Mouse (Mus musculus): ENCODE results near the gene Gjb2. TPM values are rescaled to one million over a fixed set of nuclear protein-coding genes. Genes with fewer than 3 reads are reported as not detected.
A peak's percentile ranks its signal among the peaks of the same experiment; 100 is the strongest.
"Not testable (repeated sequence)": the region's sequence is repeated elsewhere in the genome, so short reads cannot be mapped to it uniquely, and the experiment has no call there.

Gjb2 gene
- polyA plus RNA-seq, 1 experiment from 2014 or later = 45.3 TPM

DNA sequence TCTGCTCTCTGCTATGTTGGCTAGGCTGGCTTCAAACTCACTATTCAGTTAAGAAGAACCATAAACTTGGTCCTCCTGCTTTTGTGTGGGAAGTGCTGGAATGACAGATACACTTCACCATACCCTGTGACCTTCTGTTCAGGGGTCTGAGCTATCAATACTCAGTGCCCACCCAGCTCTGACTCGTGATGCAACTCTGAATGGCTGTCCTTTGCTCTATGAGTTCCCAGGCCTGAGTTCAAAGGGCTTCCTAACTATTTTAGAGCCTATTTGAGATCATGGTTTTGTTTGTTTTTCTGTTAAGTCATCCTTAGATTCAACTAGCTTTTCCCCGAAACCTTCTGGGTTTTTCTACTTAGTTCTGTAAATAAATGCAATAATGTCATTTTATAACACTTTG, 14.5 kb downstream of the Gjb2 start:
- H3K27ac ChIP-seq (ENCODE audit: low read length) = no peak overlapping the region
- no peak overlapping the region for H3K4me2 ChIP-seq (ENCODE audit: low read depth, low read length)
- no peaks in the 10 kb centered on the region; the same call in 1 of the 2 replicates for H3K4me1 ChIP-seq (ENCODE audit: control insufficient read depth, insufficient read depth, low read length)
- no peaks in the 10 kb centered on the region for H3K36me3 ChIP-seq (ENCODE audit: control insufficient read depth, insufficient read depth, low read length)
- WGBS = 41% methylated on average over 2 of the region's 2 CpGs
- no peak overlapping the region for H3K4me3 ChIP-seq (replicated peaks; ENCODE audit: low read length)
- no peaks in the 10 kb centered on the region for H3K27me3 ChIP-seq (ENCODE audit: control insufficient read depth, insufficient read depth, low read length)
- ATAC-seq (ENCODE audit: insufficient read depth, low FRiP score) = no peak
- no peaks in the 10 kb centered on the region for H3K9me3 ChIP-seq (replicated peaks; ENCODE audit: control insufficient read depth, low read length)
- H3K9ac ChIP-seq (ENCODE audit: low read length) = no peak overlapping the region

- WGBS = 73% methylated on average over 7 of the region's 7 CpGs
- Histone ChIP-seq H3K4me1 (ENCODE audit: control insufficient read depth, insufficient read depth, low read length) (peaks cover 6% of the 10 kb centered on the region; the same call in 1 of the 2 replicates), H3K9ac (ENCODE audit: low read length) (no peak overlapping the region), H3K4me2 (ENCODE audit: low read depth, low read length) (no peak overlapping the region), H3K27ac (ENCODE audit: low read length) (no peak overlapping the region), H3K27me3 (ENCODE audit: control insufficient read depth, insufficient read depth, low read length) (no peaks in the 10 kb centered on the region), H3K9me3 (replicated peaks; ENCODE audit: control insufficient read depth, low read length) (no peaks in the 10 kb centered on the region), H3K36me3 (ENCODE audit: control insufficient read depth, insufficient read depth, low read length) (no peaks in the 10 kb centered on the region), H3K4me3 (replicated peaks; ENCODE audit: low read length) (no peak overlapping the region)
- peak; percentile 56; the same call in 1 of the 2 replicates for ATAC-seq (ENCODE audit: insufficient read depth, low FRiP score)
Measured at GRCm38 (mm10) chr14:57089107-57089506, 15.4 kb downstream of the Gjb2 start.

DNA sequence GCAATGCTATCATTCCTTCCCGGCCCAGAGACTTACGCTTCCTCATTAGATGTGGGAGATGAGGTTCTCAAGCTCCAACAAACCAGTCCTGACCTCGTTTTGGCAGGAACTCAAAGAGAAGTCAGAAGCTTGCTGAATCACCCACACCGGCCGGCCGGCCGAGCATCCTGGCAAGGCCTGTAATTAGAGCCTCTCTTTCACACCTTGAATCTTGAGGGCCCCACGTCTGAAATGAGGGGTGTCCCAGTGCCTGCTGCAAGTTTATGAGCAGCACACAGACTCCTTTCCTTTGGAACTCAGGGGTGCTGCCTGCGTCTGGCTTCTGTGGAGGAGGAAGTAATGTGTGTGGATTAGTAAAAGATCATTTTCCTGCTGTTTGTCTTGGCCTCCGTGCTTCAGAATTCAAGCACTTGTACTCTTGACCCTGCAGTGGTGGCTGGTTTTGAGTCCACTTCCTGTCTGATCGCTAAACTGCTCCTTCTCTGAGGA, 20.3 kb downstream of the Gjb2 start:
- ATAC-seq (ENCODE audit: insufficient read depth, low FRiP score) = no peak
- WGBS = 19% methylated on average over 11 of the region's 11 CpGs

DNA sequence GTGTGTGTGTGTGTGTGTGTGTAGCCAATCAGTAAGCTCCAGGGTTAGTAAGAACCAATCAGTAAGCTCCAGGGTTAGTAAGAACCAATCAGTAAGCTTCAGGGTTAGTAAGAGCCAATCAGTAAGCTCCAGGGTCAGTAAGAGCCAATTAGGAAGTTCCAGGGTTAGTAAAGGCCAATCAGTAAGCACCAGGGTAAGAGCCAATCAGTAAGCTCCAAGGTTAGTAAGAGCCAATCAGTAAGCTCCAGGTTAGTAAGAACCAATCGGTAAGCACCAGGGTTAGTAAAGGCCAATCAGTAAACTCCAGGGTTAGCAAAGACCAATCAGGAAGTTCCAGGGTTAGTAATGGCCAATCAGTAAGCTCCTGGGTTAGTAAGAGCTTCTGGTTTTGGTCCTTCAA, 21.6 kb downstream of the Gjb2 start:
- Histone ChIP-seq H3K27me3 (ENCODE audit: control insufficient read depth, insufficient read depth, low read length) (no peaks in the 10 kb centered on the region), H3K36me3 (ENCODE audit: control insufficient read depth, insufficient read depth, low read length) (no peaks in the 10 kb centered on the region), H3K4me1 (ENCODE audit: control insufficient read depth, insufficient read depth, low read length) (peaks cover 10% of the 10 kb centered on the region; the same call in 1 of the 2 replicates), H3K4me3 (replicated peaks; ENCODE audit: low read length) (no peak overlapping the region), H3K27ac (ENCODE audit: low read length) (no peak overlapping the region), H3K9ac (ENCODE audit: low read length) (no peak overlapping the region), H3K4me2 (ENCODE audit: low read depth, low read length) (no peak overlapping the region), H3K9me3 (replicated peaks; ENCODE audit: control insufficient read depth, low read length) (no peaks in the 10 kb centered on the region)
- 92% methylated on average over 1 of the region's 1 CpGs for WGBS
- ATAC-seq (ENCODE audit: insufficient read depth, low FRiP score) = no peak

More for the DNA sequence above, 20.3 kb downstream of the Gjb2 start:
- H3K4me3 ChIP-seq (replicated peaks; ENCODE audit: low read length) = no peak overlapping the region
- H3K4me1 ChIP-seq (ENCODE audit: control insufficient read depth, insufficient read depth, low read length) = peaks cover 10% of the 10 kb centered on the region; the same call in 1 of the 2 replicates
- H3K27me3 ChIP-seq (ENCODE audit: control insufficient read depth, insufficient read depth, low read length) = no peaks in the 10 kb centered on the region
- no peak overlapping the region for H3K4me2 ChIP-seq (ENCODE audit: low read depth, low read length)
- H3K27ac ChIP-seq (ENCODE audit: low read length) = peak overlapping the region; percentile 31; the same call in 1 of the 2 replicates
- no peaks in the 10 kb centered on the region for H3K9me3 ChIP-seq (replicated peaks; ENCODE audit: control insufficient read depth, low read length)
- H3K9ac ChIP-seq (ENCODE audit: low read length) = 0 out of 2 replicates have a peak overlapping the region, but pooled peaks have one; percentile 46
- H3K36me3 ChIP-seq (ENCODE audit: control insufficient read depth, insufficient read depth, low read length) = no peaks in the 10 kb centered on the region

GRCm38 (mm10) chr14:57075537-57075936, 29.0 kb downstream of the Gjb2 start:
- Histone ChIP-seq H3K4me2 (ENCODE audit: low read depth, low read length) (no peak overlapping the region), H3K4me1 (ENCODE audit: control insufficient read depth, insufficient read depth, low read length) (no peaks in the 10 kb centered on the region), H3K27ac (ENCODE audit: low read length) (no peak overlapping the region), H3K9me3 (replicated peaks; ENCODE audit: control insufficient read depth, low read length) (no peaks in the 10 kb centered on the region), H3K9ac (ENCODE audit: low read length) (no peak overlapping the region), H3K27me3 (ENCODE audit: control insufficient read depth, insufficient read depth, low read length) (no peaks in the 10 kb centered on the region), H3K4me3 (replicated peaks; ENCODE audit: low read length) (no peak overlapping the region), H3K36me3 (ENCODE audit: control insufficient read depth, insufficient read depth, low read length) (no peaks in the 10 kb centered on the region)
- no peak for ATAC-seq (ENCODE audit: insufficient read depth, low FRiP score)
- 79% methylated on average over 6 of the region's 6 CpGs for WGBS

DNA sequence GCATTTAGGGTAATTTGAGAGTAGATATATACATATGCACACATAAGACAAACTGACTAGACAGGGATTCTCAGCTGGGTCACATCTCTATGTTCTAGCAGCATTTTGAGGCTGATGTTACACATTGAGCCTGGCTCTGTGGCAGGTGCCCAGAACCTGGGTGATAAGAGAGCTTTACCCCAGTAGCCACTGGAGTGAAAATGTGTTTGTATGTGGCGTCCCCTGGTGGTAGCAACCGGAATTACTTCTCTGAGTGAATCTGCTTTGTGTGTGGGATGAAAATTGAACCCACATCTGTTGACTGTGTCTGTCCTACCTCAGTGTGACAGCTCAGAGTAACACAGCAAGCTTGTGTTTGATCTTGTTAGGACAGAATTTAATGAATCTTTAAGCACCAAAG, 34.6 kb downstream of the Gjb2 start:
- not testable (repeated sequence) for H3K9ac ChIP-seq (ENCODE audit: low read length); H3K27me3 ChIP-seq (ENCODE audit: control insufficient read depth, insufficient read depth, low read length); H3K4me2 ChIP-seq (ENCODE audit: low read depth, low read length); H3K36me3 ChIP-seq (ENCODE audit: control insufficient read depth, insufficient read depth, low read length); H3K27ac ChIP-seq (ENCODE audit: low read length); H3K4me3 ChIP-seq (replicated peaks; ENCODE audit: low read length); H3K9me3 ChIP-seq (replicated peaks; ENCODE audit: control insufficient read depth, low read length); H3K4me1 ChIP-seq (ENCODE audit: control insufficient read depth, insufficient read depth, low read length); ATAC-seq (ENCODE audit: insufficient read depth, low FRiP score)
- 0% methylated on average over 2 of the region's 2 CpGs for WGBS

DNA sequence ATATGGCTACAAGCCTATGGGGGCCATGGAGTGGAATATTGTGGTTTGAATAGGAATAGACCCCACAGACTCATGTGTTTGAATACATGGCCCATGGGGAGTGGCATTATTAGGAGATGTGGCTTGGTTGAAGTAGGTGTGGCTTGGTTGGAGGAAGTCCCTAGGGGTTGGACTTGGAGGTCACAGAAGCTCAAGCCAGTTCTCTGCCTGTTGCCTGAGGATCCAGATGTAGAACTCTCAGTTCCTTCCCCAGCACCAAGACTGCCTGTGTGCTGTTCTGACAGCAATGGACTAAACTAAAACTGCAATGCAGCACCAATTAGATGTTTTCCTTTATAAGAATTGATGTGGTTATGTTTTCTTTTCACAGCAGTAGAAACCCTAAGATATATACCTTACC, 38.4 kb downstream of the Gjb2 start:
- no peak overlapping the region for H3K9ac ChIP-seq (ENCODE audit: low read length)
- no peak overlapping the region for H3K4me2 ChIP-seq (ENCODE audit: low read depth, low read length)
- H3K4me1 ChIP-seq (ENCODE audit: control insufficient read depth, insufficient read depth, low read length) = no peaks in the 10 kb centered on the region
- no peaks in the 10 kb centered on the region for H3K27me3 ChIP-seq (ENCODE audit: control insufficient read depth, insufficient read depth, low read length)
- ATAC-seq (ENCODE audit: insufficient read depth, low FRiP score) = no peak
- H3K4me3 ChIP-seq (replicated peaks; ENCODE audit: low read length) = no peak overlapping the region
- no peaks in the 10 kb centered on the region for H3K9me3 ChIP-seq (replicated peaks; ENCODE audit: control insufficient read depth, low read length)
- no peaks in the 10 kb centered on the region for H3K36me3 ChIP-seq (ENCODE audit: control insufficient read depth, insufficient read depth, low read length)
- H3K27ac ChIP-seq (ENCODE audit: low read length) = no peak overlapping the region

GRCm38 (mm10) chr14:57060052-57060451, 44.5 kb downstream of the Gjb2 start:
- 0 out of 2 replicates have a peak, but pooled peaks have one; percentile 41 for ATAC-seq (ENCODE audit: insufficient read depth, low FRiP score)
- 0% methylated on average over 1 of the region's 1 CpGs for WGBS
- not testable (repeated sequence) for H3K27ac ChIP-seq (ENCODE audit: low read length); H3K36me3 ChIP-seq (ENCODE audit: control insufficient read depth, insufficient read depth, low read length); H3K4me2 ChIP-seq (ENCODE audit: low read depth, low read length); H3K9ac ChIP-seq (ENCODE audit: low read length); H3K4me1 ChIP-seq (ENCODE audit: control insufficient read depth, insufficient read depth, low read length); H3K4me3 ChIP-seq (replicated peaks; ENCODE audit: low read length); H3K9me3 ChIP-seq (replicated peaks; ENCODE audit: control insufficient read depth, low read length)
- H3K27me3 ChIP-seq (ENCODE audit: control insufficient read depth, insufficient read depth, low read length) = peaks cover 39% of the 10 kb centered on the region

DNA sequence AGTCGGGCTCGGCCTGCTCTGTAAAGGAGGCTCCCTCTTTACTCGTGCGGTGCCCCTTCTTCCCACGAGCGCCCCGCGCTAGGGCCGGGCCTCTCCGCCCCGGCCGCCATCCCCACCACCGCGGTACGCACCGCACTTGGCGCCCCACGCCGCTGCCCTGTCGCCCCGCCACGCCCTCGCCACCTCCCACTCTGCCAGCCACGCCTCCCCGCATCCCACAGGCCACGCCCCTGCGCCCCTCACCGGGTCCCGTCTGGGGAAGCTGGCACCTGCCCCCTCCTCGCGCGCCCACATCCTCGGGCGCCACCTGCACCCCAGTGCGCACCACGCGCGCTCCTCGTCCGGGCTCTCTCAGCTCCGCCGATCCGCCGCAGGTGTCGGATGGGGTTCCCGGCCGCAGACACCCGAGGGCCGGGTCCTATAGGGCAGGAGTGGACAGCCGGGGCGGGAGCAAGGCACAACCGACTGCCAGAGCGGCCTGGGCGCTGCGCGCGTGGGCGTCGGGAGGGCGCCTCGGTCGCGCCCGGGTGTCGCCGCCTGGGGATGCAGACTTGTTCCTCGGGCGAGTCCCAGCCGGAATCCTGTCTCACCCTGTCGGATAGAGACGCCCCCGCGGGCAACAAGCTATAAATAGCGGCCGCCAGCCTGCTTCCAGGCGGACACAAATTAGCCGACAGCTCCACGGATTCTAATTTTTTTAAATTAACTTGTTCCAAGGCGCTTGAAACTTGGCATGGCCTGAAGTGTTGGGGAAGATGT, 46.8 kb downstream of the Gjb2 start, which contains the start of gene Gja3:
Gja3 (minus strand) TSS at position 538 of the 759 bp plus-strand sequence.
- H3K27me3 ChIP-seq (ENCODE audit: control insufficient read depth, insufficient read depth, low read length) = peaks cover 39% of the 10 kb centered on the region
- no peaks in the 10 kb centered on the region for H3K36me3 ChIP-seq (ENCODE audit: control insufficient read depth, insufficient read depth, low read length)
- H3K9me3 ChIP-seq (replicated peaks; ENCODE audit: control insufficient read depth, low read length) = no peaks in the 10 kb centered on the region
- peaks cover 9% of the 10 kb centered on the region; the same call in 1 of the 2 replicates for H3K4me1 ChIP-seq (ENCODE audit: control insufficient read depth, insufficient read depth, low read length)
- under 1% methylated on average over 76 of the region's 79 CpGs for WGBS
- peak within 1 kb of the TSS; percentile 38 for H3K9ac ChIP-seq (ENCODE audit: low read length)
- H3K4me3 ChIP-seq (replicated peaks; ENCODE audit: low read length) = peak within 1 kb of the TSS; percentile 54
- peak; percentile 57 for ATAC-seq (ENCODE audit: insufficient read depth, low FRiP score)
- H3K4me2 ChIP-seq (ENCODE audit: low read depth, low read length) = peak within 1 kb of the TSS; percentile 92
- H3K27ac ChIP-seq (ENCODE audit: low read length) = no peak within 1 kb of the TSS

Data from stomach, embryonic 16.5 days (tissue).